Mouse (Mus musculus): ENCODE results near the gene Gm12355.
A peak's percentile ranks its signal among the peaks of the same experiment; 100 is the strongest.

GRCm38 (mm10) chr11:98587684-98588546 is 37.5 kb downstream of the Gm12355 start:
- TF ChIP-seq GABPA (IDR thresholded peaks at IDR 0.05; ENCODE audit: insufficient replicate concordance, low read depth, low read length) (no peak), IRF4 (IDR thresholded peaks at IDR 0.05; ENCODE audit: low read depth, low read length) (peak; percentile 57), POLR2A (IDR thresholded peaks at IDR 0.05; ENCODE audit: low read depth, low read length) (no peak; the same call in 1 of the 2 replicates), ZMIZ1 (IDR thresholded peaks at IDR 0.05; ENCODE audit: low read depth, low read length) (no peak; the same call in 1 of the 2 replicates), CTCF (conservative IDR thresholded peaks at IDR 0.05 in 1 of 2, IDR thresholded peaks at IDR 0.05 in 1 of 2; ENCODE audit: low read depth in 2 of 2, low read length in 2 of 2) (no peak), CHD1 (IDR thresholded peaks at IDR 0.05; ENCODE audit: low read depth, low read length) (no peak), EP300 (IDR thresholded peaks at IDR 0.05; ENCODE audit: low read length) (no peak), KAT2A (IDR thresholded peaks at IDR 0.05; ENCODE audit: insufficient replicate concordance, low read length) (no peak), SMC3 (IDR thresholded peaks at IDR 0.05; ENCODE audit: low read depth, low read length) (no peak), E2F4 (IDR thresholded peaks at IDR 0.05; ENCODE audit: insufficient replicate concordance, low read depth, low read length) (no peak), NELFE (IDR thresholded peaks at IDR 0.05; ENCODE audit: low read depth, low read length) (no peak), MXI1 (IDR thresholded peaks at IDR 0.05; ENCODE audit: low read depth, low read length) (peak; percentile 49; the same call in 1 of the 2 replicates), HCFC1 (IDR thresholded peaks at IDR 0.05; ENCODE audit: low read depth, low read length) (peak; percentile 64)

Measured in CH12.LX (cell line).